Mouse (Mus musculus): ENCODE measurements around the gene Alox12. TPM values are rescaled to one million over a fixed set of nuclear protein-coding genes. Genes with fewer than 3 reads are reported as not detected.

Alox12 gene
- polyA plus RNA-seq, 1 experiment: 1.2 TPM

DNA sequence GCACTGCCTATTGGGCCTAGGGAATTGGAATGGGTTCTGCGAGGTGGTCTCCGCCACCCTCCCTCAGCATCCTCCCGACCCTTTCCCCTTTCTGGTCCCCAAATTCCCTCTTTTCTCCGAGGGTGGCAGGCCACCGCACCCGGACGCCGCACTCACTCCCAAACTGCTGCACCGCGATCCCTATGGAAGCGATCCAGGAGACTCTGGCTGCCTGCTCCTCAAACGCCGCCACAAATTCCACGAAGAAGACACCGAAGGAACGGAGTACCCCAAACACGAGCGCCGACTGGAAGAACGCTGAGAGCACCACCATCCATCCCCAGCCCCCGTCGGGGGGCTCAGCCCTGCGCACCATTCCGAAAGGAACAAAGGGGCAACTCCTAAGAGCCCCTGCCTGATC lies 34.8 kb downstream of the Alox12 start:
- peaks cover 20% of the 10 kb centered on the region for H3K4me1 ChIP-seq (replicated peaks; ENCODE audit: control insufficient read depth, insufficient read depth, low read length)
- peak overlapping the region; percentile 51 for H3K4me3 ChIP-seq (ENCODE audit: control insufficient read depth, insufficient read depth, low read length)
- H3K27ac ChIP-seq (ENCODE audit: control insufficient read depth, insufficient read depth, low read length): no peak overlapping the region
- DNase-seq: no peak
- TF ChIP-seq POLR2A (IDR thresholded peaks at IDR 0.05; ENCODE audit: control insufficient read depth, extremely low read depth, insufficient read depth, low read length, poor library complexity): no peak
- no peak for TF ChIP-seq CTCF (IDR thresholded peaks at IDR 0.05; ENCODE audit: borderline replicate concordance, control insufficient read depth, extremely low read depth, insufficient read depth, low read length, poor library complexity)
- H3K27me3 ChIP-seq (ENCODE audit: control insufficient read depth, insufficient read depth, low read length): peaks cover 5% of the 10 kb centered on the region
- WGBS: 6% methylated on average over 24 of the region's 24 CpGs
- no peaks in the 10 kb centered on the region for H3K36me3 ChIP-seq (ENCODE audit: control insufficient read depth, insufficient read depth, low read length)

DNA sequence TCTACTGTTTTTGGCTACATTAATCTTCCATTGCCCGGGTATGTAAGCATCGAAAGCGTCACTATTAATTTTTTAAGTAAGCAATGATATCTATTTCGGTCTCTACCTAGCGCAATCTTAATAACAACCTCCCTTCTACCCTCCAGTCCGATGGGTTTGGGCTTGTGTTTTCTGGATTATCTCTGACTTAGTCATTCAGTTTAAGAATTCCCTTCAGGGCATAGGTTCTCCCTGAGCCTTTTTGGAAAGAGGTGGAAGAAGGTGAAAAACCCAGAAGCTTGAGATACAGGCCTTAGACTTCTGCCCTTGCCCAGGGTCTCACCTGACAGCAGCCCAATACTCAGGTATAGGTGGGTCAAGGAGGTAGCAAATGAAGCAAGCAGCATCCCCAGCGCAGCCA lies 35.3 kb downstream of the Alox12 start:
- TF ChIP-seq POLR2A (IDR thresholded peaks at IDR 0.05; ENCODE audit: control insufficient read depth, extremely low read depth, insufficient read depth, low read length, poor library complexity) (no peak), CTCF (IDR thresholded peaks at IDR 0.05; ENCODE audit: borderline replicate concordance, control insufficient read depth, extremely low read depth, insufficient read depth, low read length, poor library complexity) (no peak)

DNA sequence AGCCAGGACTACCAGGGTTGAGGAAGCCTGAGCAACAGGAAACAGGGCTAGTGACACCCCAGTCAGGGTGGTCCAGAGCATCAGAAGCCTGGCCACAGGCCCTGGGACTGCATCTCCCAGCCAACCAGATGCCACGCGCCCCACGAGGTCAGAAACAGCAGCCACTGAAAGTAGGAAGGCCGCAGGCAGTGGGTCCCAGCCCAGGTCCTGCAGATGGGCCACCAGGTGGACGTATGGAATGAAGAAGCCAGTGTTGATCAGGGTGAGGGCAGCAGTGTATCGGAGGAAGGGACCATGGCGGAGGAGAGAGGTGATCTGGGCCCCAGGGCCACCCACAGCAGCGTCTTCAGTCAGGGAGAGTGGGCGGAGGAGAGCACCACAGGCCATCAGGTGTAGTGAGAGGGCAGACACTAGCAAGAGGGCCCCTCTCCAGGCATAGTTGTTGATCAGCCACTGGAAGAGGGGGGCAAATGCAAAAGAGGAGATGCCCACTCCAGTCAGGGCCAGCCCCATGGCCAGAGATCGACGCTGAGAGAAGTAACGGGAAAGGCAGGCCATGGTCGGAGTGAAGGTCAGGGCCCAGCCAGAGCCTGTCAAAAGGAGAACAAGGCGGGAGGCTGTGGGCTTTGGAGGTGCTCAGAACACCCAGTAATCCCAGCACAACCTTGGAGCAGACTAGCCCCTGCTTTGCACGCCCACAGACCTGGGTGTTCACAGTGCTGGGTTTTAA lies 36.2 kb downstream of the Alox12 start:
- 96% methylated on average over 15 of the region's 15 CpGs for WGBS
- Histone ChIP-seq H3K27me3 (ENCODE audit: control insufficient read depth, insufficient read depth, low read length) (peaks cover 9% of the 10 kb centered on the region), H3K36me3 (ENCODE audit: control insufficient read depth, insufficient read depth, low read length) (no peaks in the 10 kb centered on the region), H3K27ac (ENCODE audit: control insufficient read depth, insufficient read depth, low read length) (no peak overlapping the region), H3K4me1 (replicated peaks; ENCODE audit: control insufficient read depth, insufficient read depth, low read length) (peaks cover 17% of the 10 kb centered on the region), H3K4me3 (ENCODE audit: control insufficient read depth, insufficient read depth, low read length) (no peak overlapping the region)
- no peak for DNase-seq
- TF ChIP-seq POLR2A (IDR thresholded peaks at IDR 0.05; ENCODE audit: control insufficient read depth, extremely low read depth, insufficient read depth, low read length, poor library complexity) (no peak), CTCF (IDR thresholded peaks at IDR 0.05; ENCODE audit: borderline replicate concordance, control insufficient read depth, extremely low read depth, insufficient read depth, low read length, poor library complexity) (no peak)

More for the DNA sequence above, 35.3 kb downstream of the Alox12 start:
- 84% methylated on average over 7 of the region's 7 CpGs for WGBS
- peaks cover 9% of the 10 kb centered on the region for H3K27me3 ChIP-seq (ENCODE audit: control insufficient read depth, insufficient read depth, low read length)
- H3K36me3 ChIP-seq (ENCODE audit: control insufficient read depth, insufficient read depth, low read length): no peaks in the 10 kb centered on the region
- H3K4me3 ChIP-seq (ENCODE audit: control insufficient read depth, insufficient read depth, low read length): peak overlapping the region; percentile 51; the same call in 1 of the 2 replicates
- peaks cover 20% of the 10 kb centered on the region for H3K4me1 ChIP-seq (replicated peaks; ENCODE audit: control insufficient read depth, insufficient read depth, low read length)
- no peak for DNase-seq
- no peak overlapping the region for H3K27ac ChIP-seq (ENCODE audit: control insufficient read depth, insufficient read depth, low read length)

GRCm38 (mm10) chr11:70218039-70218438 lies 37.1 kb downstream of the Alox12 start:
- 96% methylated on average over 4 of the region's 4 CpGs for WGBS
- peaks cover 11% of the 10 kb centered on the region for H3K4me1 ChIP-seq (replicated peaks; ENCODE audit: control insufficient read depth, insufficient read depth, low read length)
- H3K4me3 ChIP-seq (ENCODE audit: control insufficient read depth, insufficient read depth, low read length): no peak overlapping the region
- peaks cover 12% of the 10 kb centered on the region for H3K27me3 ChIP-seq (ENCODE audit: control insufficient read depth, insufficient read depth, low read length)
- H3K27ac ChIP-seq (ENCODE audit: control insufficient read depth, insufficient read depth, low read length): no peak overlapping the region
- no peak for DNase-seq
- H3K36me3 ChIP-seq (ENCODE audit: control insufficient read depth, insufficient read depth, low read length): no peaks in the 10 kb centered on the region
- TF ChIP-seq POLR2A (IDR thresholded peaks at IDR 0.05; ENCODE audit: control insufficient read depth, extremely low read depth, insufficient read depth, low read length, poor library complexity) (no peak), CTCF (IDR thresholded peaks at IDR 0.05; ENCODE audit: borderline replicate concordance, control insufficient read depth, extremely low read depth, insufficient read depth, low read length, poor library complexity) (no peak)

DNA sequence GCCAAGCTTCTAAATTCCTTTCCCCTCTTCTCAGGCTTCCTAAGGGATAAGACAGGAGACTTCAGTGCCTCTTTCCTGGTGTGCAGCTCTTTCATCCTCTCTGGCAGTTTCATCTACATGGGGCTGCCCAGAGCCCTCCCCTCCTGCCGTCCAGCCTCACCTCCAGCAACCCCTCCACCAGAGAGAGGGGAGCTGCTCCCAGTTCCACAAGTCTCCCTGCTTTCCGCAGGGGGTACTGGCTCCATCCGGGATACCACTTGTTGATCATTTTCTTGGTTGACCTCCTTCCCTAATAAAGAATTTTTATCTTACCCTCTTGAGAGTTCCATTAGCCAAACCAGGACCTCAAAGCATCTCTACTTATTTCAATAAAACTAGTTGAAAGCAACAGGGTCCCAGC lies 39.0 kb downstream of the Alox12 start:
- no peak overlapping the region for H3K27ac ChIP-seq (ENCODE audit: control insufficient read depth, insufficient read depth, low read length)
- no peaks in the 10 kb centered on the region for H3K36me3 ChIP-seq (ENCODE audit: control insufficient read depth, insufficient read depth, low read length)
- H3K4me3 ChIP-seq (ENCODE audit: control insufficient read depth, insufficient read depth, low read length): no peak overlapping the region
- H3K27me3 ChIP-seq (ENCODE audit: control insufficient read depth, insufficient read depth, low read length): peaks cover 12% of the 10 kb centered on the region
- peaks cover 9% of the 10 kb centered on the region for H3K4me1 ChIP-seq (replicated peaks; ENCODE audit: control insufficient read depth, insufficient read depth, low read length)
- 95% methylated on average over 3 of the region's 3 CpGs for WGBS
- DNase-seq: no peak
- TF ChIP-seq CTCF (IDR thresholded peaks at IDR 0.05; ENCODE audit: borderline replicate concordance, control insufficient read depth, extremely low read depth, insufficient read depth, low read length, poor library complexity) (no peak), POLR2A (IDR thresholded peaks at IDR 0.05; ENCODE audit: control insufficient read depth, extremely low read depth, insufficient read depth, low read length, poor library complexity) (no peak)

- no peak for DNase-seq
- no peak overlapping the region for H3K27ac ChIP-seq (ENCODE audit: control insufficient read depth, insufficient read depth, low read length)
- peaks cover 4% of the 10 kb centered on the region for H3K4me1 ChIP-seq (replicated peaks; ENCODE audit: control insufficient read depth, insufficient read depth, low read length)
- H3K36me3 ChIP-seq (ENCODE audit: control insufficient read depth, insufficient read depth, low read length): no peaks in the 10 kb centered on the region
- peaks cover 12% of the 10 kb centered on the region for H3K27me3 ChIP-seq (ENCODE audit: control insufficient read depth, insufficient read depth, low read length)
- H3K4me3 ChIP-seq (ENCODE audit: control insufficient read depth, insufficient read depth, low read length): no peak overlapping the region
- TF ChIP-seq CTCF (IDR thresholded peaks at IDR 0.05; ENCODE audit: borderline replicate concordance, control insufficient read depth, extremely low read depth, insufficient read depth, low read length, poor library complexity) (no peak), POLR2A (IDR thresholded peaks at IDR 0.05; ENCODE audit: control insufficient read depth, extremely low read depth, insufficient read depth, low read length, poor library complexity) (no peak)
- WGBS: 46% methylated on average over 22 of the region's 22 CpGs
Observed at GRCm38 (mm10) chr11:70215301-70215700, 39.9 kb downstream of the Alox12 start.

Measured in thymus, adult 2 months (tissue).